Mouse (Mus musculus): ENCODE results near the gene Hnrnpf.

DNA sequence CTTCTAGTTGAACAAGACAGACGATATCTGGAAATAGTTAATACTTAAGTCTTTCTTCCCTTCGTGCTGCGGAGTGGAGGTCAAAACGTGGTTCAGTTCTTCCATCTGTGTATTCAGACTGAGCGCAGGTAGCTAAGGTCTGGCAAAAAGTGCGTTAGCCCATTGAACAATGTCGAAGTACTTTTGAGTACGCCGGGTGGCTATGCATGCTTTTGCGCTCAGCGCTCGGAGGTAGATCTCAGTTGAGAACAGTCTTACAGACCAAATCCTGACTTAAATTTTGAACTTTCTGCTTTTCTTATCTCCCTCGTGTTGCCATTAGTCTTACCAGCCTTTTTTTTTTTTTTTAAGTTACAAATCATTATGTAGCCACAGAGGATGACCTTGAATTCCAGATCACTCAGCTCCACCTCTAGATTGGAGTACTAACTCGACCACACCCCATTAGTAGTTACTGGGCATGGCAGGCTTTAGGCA lies 8.3 kb downstream of the Hnrnpf start:
- TF ChIP-seq CTCF (IDR thresholded peaks at IDR 0.05; ENCODE audit: control insufficient read depth, insufficient read depth, insufficient read length) (no peak), USF1 (IDR thresholded peaks at IDR 0.05; ENCODE audit: low read depth) (no peak), MAX (IDR thresholded peaks at IDR 0.05) (no peak), CEBPB (IDR thresholded peaks at IDR 0.05; ENCODE audit: low read depth) (no peak), MYOD1 (IDR thresholded peaks at IDR 0.05; ENCODE audit: control insufficient read depth, insufficient read length, low read depth) (no peak), MYOG (IDR thresholded peaks at IDR 0.05; ENCODE audit: control insufficient read depth, extremely low read depth, insufficient read length) (no peak)

All from C2C12 (cell line).